Mouse (Mus musculus) thymus, adult 2 months (tissue): Measurements from ENCODE around the gene Chrnb1. TPM values are rescaled to one million over a fixed set of nuclear protein-coding genes. Genes with fewer than 3 reads are reported as not detected.

Source experiments
- DNase-seq: peaks from one replicate; pipeline ENCODE4 v3.0.0; 2021
- H3K27ac ChIP-seq: fragments of 200-500 bp; 2 replicates; pipeline ENCODE4 v1.5.1; 2012; ENCODE audit warnings: low read length, control low read depth; ENCODE audit not compliant: control insufficient read depth, insufficient read depth
- H3K27me3 ChIP-seq: fragments of 200-500 bp; 2 replicates; pipeline ENCODE4 v1.6.1; 2012; ENCODE audit warnings: mild to moderate bottlenecking, low read length, moderate library complexity, mixed read lengths; ENCODE audit not compliant: control insufficient read depth, insufficient read depth
- H3K36me3 ChIP-seq: fragments of 200-500 bp; 2 replicates; pipeline ENCODE4 v1.6.1; 2012; ENCODE audit warnings: mild to moderate bottlenecking, low read length, moderate library complexity; ENCODE audit not compliant: control insufficient read depth, insufficient read depth
- H3K4me1 ChIP-seq: fragments of 200-500 bp; replicated peaks from 2 replicates; pipeline ENCODE4 v1.6.1; 2012; ENCODE audit warnings: low read length; ENCODE audit not compliant: control insufficient read depth, insufficient read depth
- H3K4me3 ChIP-seq: fragments of 200-500 bp; 2 replicates; pipeline ENCODE4 v1.5.1; 2012; ENCODE audit warnings: mild to moderate bottlenecking, low read length, control low read depth, moderate library complexity; ENCODE audit not compliant: control insufficient read depth, insufficient read depth
- CTCF ChIP-seq: fragments of 200-500 bp; IDR thresholded peaks from 2 replicates; pipeline ENCODE4 v1.5.1; 2012; ENCODE audit warnings: mild to moderate bottlenecking, control low read depth, low read length, moderate library complexity, borderline replicate concordance; ENCODE audit not compliant: control insufficient read depth, poor library complexity, insufficient read depth; ENCODE audit errors: extremely low read depth
- POLR2A ChIP-seq: fragments of 200-500 bp; IDR thresholded peaks from 2 replicates; pipeline ENCODE4 v1.6.1; 2012; ENCODE audit warnings: mild to moderate bottlenecking, low read length, control low read depth, moderate library complexity; ENCODE audit not compliant: control insufficient read depth, poor library complexity, insufficient read depth; ENCODE audit errors: extremely low read depth
- WGBS: fragments of 180-500 bp; shearing (Covaris S2); methylation state at CpG from one replicate; pipeline ENCODE4 v1.1.7; 2018; 5-methylcytosine and 5-hydroxymethylcytosine counted together
- polyA plus RNA-seq: library from polyadenylated mRNA; depleted of rRNA; stranded (reverse); fragments of >200 nt; gene quantifications from 2 replicates; pipeline ENCODE4 v1.2.3, GENCODE M21; 2012

Chrnb1 gene
- polyA plus RNA-seq, 1 experiment, result 15.7 TPM

- TF ChIP-seq CTCF (no peak), POLR2A (no peak)
- H3K27me3 ChIP-seq, result no peaks in the 10 kb centered on the region
- H3K4me1 ChIP-seq, result peaks cover 18% of the 10 kb centered on the region
- H3K27ac ChIP-seq, result no peak overlapping the region
- DNase-seq, result no peak
- H3K36me3 ChIP-seq, result no peaks in the 10 kb centered on the region
- H3K4me3 ChIP-seq, result no peak overlapping the region
- 93% methylated on average over 14 of the region's 14 CpGs for WGBS
These were observed 35.4 kb downstream of the Chrnb1 start for GRCm38 (mm10) chr11:69760160-69760900.

- Histone ChIP-seq H3K4me1 (peaks cover 14% of the 10 kb centered on the region), H3K27me3 (no peaks in the 10 kb centered on the region), H3K4me3 (peak overlapping the region; percentile 69), H3K36me3 (no peaks in the 10 kb centered on the region), H3K27ac (peak overlapping the region; percentile 93)
- no peak; the same call in 1 of the 2 replicates for TF ChIP-seq POLR2A
- no peak for TF ChIP-seq CTCF
- peak; percentile 64 for DNase-seq
- under 1% methylated on average over 37 of the region's 37 CpGs for WGBS
These were observed 36.6 kb downstream of the Chrnb1 start for GRCm38 (mm10) chr11:69758971-69759721.

- WGBS, result under 1% methylated on average over 36 of the region's 36 CpGs
- peak; percentile 96 for DNase-seq
- peaks cover 14% of the 10 kb centered on the region for H3K4me1 ChIP-seq
These were observed 37.2 kb downstream of the Chrnb1 start, which contains the start of gene Polr2a for GRCm38 (mm10) chr11:69758478-69758970. Gene Polr2a, minus strand, starts transcription at chr11:69758637.

GRCm38 (mm10) chr11:69758090-69758456, 37.7 kb downstream of the Chrnb1 start:
- Histone ChIP-seq H3K36me3 (no peaks in the 10 kb centered on the region), H3K4me3 (peak overlapping the region; percentile 47), H3K27ac (peak overlapping the region; percentile 81), H3K4me1 (peaks cover 14% of the 10 kb centered on the region), H3K27me3 (no peaks in the 10 kb centered on the region)
- TF ChIP-seq CTCF (0 out of 2 replicates have a peak, but pooled peaks have one; percentile 30), POLR2A (no peak)
- peak; percentile 96 for DNase-seq
- WGBS, result 2% methylated on average over 26 of the region's 26 CpGs

More at GRCm38 (mm10) chr11:69758478-69758970, 37.2 kb downstream of the Chrnb1 start, which contains the start of gene Polr2a:
- Histone ChIP-seq H3K27ac (peak within 1 kb of the TSS; percentile 93), H3K27me3 (no peaks in the 10 kb centered on the region), H3K4me3 (peak within 1 kb of the TSS; percentile 69), H3K36me3 (no peaks in the 10 kb centered on the region)
- TF ChIP-seq CTCF (peak; percentile 18; the same call in 1 of the 2 replicates), POLR2A (peak; percentile 100)

GRCm38 (mm10) chr11:69757303-69758089, 38.2 kb downstream of the Chrnb1 start:
- Histone ChIP-seq H3K4me1 (peaks cover 14% of the 10 kb centered on the region), H3K27ac (peak overlapping the region; percentile 70), H3K4me3 (peak overlapping the region; percentile 47), H3K36me3 (no peaks in the 10 kb centered on the region), H3K27me3 (no peaks in the 10 kb centered on the region)
- 44% methylated on average over 9 of the region's 9 CpGs for whole genome bisulfite sequencing
- TF ChIP-seq CTCF, result no peak
- no peak for TF ChIP-seq POLR2A
- DNase-seq, result no peak
